Mouse (Mus musculus) midbrain, embryonic 15.5 days (tissue): Measurements from ENCODE around the gene Trim11. TPM values are rescaled to one million over a fixed set of nuclear protein-coding genes. Genes with fewer than 3 reads are reported as not detected.

Experiments used
- ATAC-seq: fragments of 200-750 bp; cut with Nextera tagmentation; replicated peaks from 2 replicates; pipeline ENCODE4 v1.8.0; 2017; ENCODE audit warnings: moderate TSS enrichment
- H3K27ac ChIP-seq: fragments of 300-500 bp; sonication (generic); 2 replicates; pipeline ENCODE4 v1.5.1; 2015; ENCODE audit warnings: mild to moderate bottlenecking, inconsistent platforms
- H3K27me3 ChIP-seq: fragments of 300-500 bp; sonication (generic); replicated peaks from 2 replicates; pipeline ENCODE4 v1.6.1; 2015; ENCODE audit warnings: inconsistent platforms
- H3K36me3 ChIP-seq: fragments of 300-500 bp; sonication (generic); replicated peaks from 2 replicates; pipeline ENCODE4 v1.6.1; 2015; ENCODE audit warnings: inconsistent platforms
- H3K4me1 ChIP-seq: fragments of 300-500 bp; sonication (generic); 2 replicates; pipeline ENCODE4 v1.6.1; 2015; ENCODE audit warnings: inconsistent platforms
- H3K4me2 ChIP-seq: fragments of 300-500 bp; sonication (generic); 2 replicates; pipeline ENCODE4 v1.6.1; 2015; ENCODE audit warnings: inconsistent platforms, mild to moderate bottlenecking, moderate library complexity
- H3K4me3 ChIP-seq: fragments of 300-500 bp; sonication (generic); 2 replicates; pipeline ENCODE4 v1.5.1; 2015; ENCODE audit warnings: mild to moderate bottlenecking, inconsistent platforms
- H3K9ac ChIP-seq: fragments of 300-500 bp; sonication (generic); 2 replicates; pipeline ENCODE4 v1.6.1; 2015; ENCODE audit warnings: mild to moderate bottlenecking, inconsistent platforms
- H3K9me3 ChIP-seq: fragments of 300-500 bp; sonication (generic); 2 replicates; pipeline ENCODE4 v1.6.1; 2016; ENCODE audit warnings: inconsistent platforms
- WGBS: fragments of 180-500 bp; shearing (Covaris S2); methylation state at CpG from one replicate; pipeline ENCODE4 v1.1.7; 2015; ENCODE audit warnings: mixed read lengths; 5-methylcytosine and 5-hydroxymethylcytosine counted together
- polyA plus RNA-seq: library from polyadenylated mRNA; unstranded; fragments of >200 nt; fragmentation: Nextera tagmentation; extraction: Ambion mirVana; gene quantifications from 2 replicates; pipeline ENCODE4 v1.2.1, GENCODE M21; 2015

The Trim11 gene
- polyA plus RNA-seq: 22.1 and 24.1 TPM in 2 replicates

DNA sequence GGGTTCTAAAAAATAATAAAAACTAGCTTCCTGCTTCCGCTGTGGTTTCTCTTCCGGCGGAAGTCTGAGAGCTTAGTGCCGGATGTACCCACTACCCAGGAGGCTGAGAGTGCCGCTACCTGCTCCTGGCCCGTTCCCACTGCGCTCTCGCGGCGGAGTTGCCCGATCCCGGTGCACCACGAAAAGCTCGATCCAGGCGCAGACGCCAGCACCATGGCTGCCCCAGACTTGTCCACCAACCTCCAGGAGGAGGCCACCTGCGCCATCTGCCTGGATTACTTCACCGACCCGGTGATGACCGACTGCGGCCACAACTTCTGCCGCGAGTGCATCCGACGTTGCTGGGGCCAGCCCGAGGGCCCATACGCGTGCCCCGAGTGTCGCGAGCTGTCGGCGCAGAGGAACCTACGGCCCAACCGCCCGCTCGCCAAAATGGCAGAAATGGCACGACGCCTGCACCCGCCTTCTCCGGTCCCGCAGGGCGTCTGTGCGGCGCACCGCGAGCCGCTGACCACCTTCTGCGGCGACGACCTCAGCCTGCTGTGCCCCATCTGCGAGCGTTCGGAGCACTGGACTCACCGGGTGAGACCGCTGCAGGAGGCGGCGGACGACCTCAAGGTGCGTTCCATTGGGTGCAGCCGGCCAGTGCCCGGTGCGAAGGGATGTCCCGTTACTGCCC, at the start of gene Trim11:
Gene Trim11 (plus strand): TSS at position 67 of the 679 bp plus-strand sequence.
- H3K27me3 ChIP-seq: no peaks in the 10 kb centered on the region
- ATAC-seq: peak; percentile 88
- under 1% methylated on average over 64 of the region's 64 CpGs for WGBS

DNA sequence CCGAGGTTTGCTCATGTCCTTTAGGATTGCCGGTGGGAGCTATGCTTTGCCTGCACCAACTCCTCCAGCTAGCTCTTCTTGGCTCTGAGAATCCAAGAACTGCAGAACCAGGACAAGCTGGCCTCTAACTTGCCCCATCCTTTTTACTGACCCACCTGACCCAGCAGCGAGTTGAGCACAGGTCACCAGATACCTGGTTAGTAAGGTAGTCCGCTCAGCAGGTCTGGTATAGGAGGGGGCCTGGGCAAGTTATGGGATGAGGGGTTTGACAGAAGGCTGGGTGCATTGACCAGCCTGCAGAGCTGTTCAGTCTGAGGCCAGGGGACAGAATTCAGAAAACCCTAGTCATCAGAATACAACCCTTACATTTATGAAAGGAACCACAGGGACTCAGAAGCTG, 48.8 kb upstream of the Trim11 start:
- Histone ChIP-seq H3K9ac (no peak overlapping the region), H3K36me3 (peaks cover 32% of the 10 kb centered on the region), H3K9me3 (no peaks in the 10 kb centered on the region), H3K27ac (no peak overlapping the region), H3K27me3 (no peaks in the 10 kb centered on the region), H3K4me3 (no peak overlapping the region), H3K4me2 (no peak overlapping the region), H3K4me1 (peaks cover 4% of the 10 kb centered on the region; the same call in 1 of the 2 replicates)
- WGBS: 69% methylated on average over 4 of the region's 4 CpGs
- no peak for ATAC-seq

More for the DNA sequence above, at the start of gene Trim11:
- Histone ChIP-seq H3K36me3 (peaks cover 10% of the 10 kb centered on the region; the same call in 1 of the 2 replicates), H3K4me3 (peak within 1 kb of the TSS; percentile 93), H3K4me1 (peaks cover 50% of the 10 kb centered on the region), H3K27ac (peak within 1 kb of the TSS; percentile 76), H3K9ac (peak within 1 kb of the TSS; percentile 85), H3K9me3 (no peaks in the 10 kb centered on the region), H3K4me2 (peak within 1 kb of the TSS; percentile 99)

DNA sequence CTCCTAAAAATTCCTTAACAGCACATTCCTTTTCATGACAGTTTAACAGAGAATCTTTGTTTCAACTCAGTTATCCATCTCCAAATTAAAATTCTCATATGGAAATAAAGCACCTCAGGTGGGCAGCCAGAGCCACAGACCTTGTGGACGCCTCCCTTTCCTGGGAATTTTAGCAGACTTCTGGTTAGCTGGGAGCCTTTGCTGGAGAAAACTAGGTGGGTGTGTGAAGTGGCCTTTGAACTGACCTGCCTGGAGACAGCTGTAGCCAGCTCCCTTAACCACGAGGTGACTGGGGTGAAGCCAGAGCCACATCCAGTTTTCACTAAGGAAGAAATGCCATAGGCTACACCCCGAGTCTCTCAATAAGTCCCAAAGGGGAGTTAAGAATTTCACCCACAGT, 48.3 kb upstream of the Trim11 start:
- Histone ChIP-seq H3K4me2 (no peak overlapping the region), H3K4me1 (peaks cover 4% of the 10 kb centered on the region; the same call in 1 of the 2 replicates), H3K9ac (no peak overlapping the region), H3K4me3 (no peak overlapping the region), H3K27ac (no peak overlapping the region), H3K36me3 (peaks cover 36% of the 10 kb centered on the region), H3K9me3 (no peaks in the 10 kb centered on the region), H3K27me3 (no peaks in the 10 kb centered on the region)
- ATAC-seq: no peak
- WGBS: 70% methylated on average over 3 of the region's 3 CpGs

DNA sequence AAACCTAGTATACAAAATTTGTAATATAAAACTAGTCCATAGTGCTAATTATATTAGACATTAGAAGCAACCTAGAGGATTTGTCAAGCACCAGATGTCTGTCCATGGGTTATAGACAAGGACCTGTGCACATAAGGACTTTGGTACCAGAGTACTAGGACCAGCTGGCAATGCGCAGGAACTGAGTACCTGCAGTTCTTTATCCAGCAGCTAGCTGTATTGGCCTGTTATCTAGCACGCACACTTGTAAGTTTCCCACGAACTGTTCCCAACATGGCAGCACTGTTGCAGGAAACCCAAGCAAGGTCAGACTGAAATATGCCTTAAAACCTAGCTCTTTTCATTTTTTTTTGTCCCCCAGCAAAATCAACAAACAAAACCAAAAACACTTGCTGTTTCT, 47.6 kb upstream of the Trim11 start:
- Histone ChIP-seq H3K27ac (no peak overlapping the region), H3K36me3 (peaks cover 36% of the 10 kb centered on the region), H3K4me2 (no peak overlapping the region), H3K4me1 (peaks cover 4% of the 10 kb centered on the region; the same call in 1 of the 2 replicates), H3K9me3 (no peaks in the 10 kb centered on the region), H3K4me3 (no peak overlapping the region), H3K27me3 (no peaks in the 10 kb centered on the region), H3K9ac (no peak overlapping the region)
- 85% methylated on average over 3 of the region's 3 CpGs for WGBS
- ATAC-seq: no peak

GRCm38 (mm10) chr11:58931576-58931975, 46.3 kb upstream of the Trim11 start:
- Histone ChIP-seq H3K4me3 (no peak overlapping the region), H3K4me2 (no peak overlapping the region), H3K27ac (no peak overlapping the region), H3K27me3 (no peaks in the 10 kb centered on the region), H3K9ac (no peak overlapping the region), H3K36me3 (peaks cover 42% of the 10 kb centered on the region), H3K4me1 (peaks cover 14% of the 10 kb centered on the region), H3K9me3 (no peaks in the 10 kb centered on the region)
- ATAC-seq: no peak
- 80% methylated on average over 4 of the region's 4 CpGs for WGBS

GRCm38 (mm10) chr11:58937909-58938308, 40.0 kb upstream of the Trim11 start:
- under 1% methylated on average over 13 of the region's 13 CpGs for WGBS
- H3K4me2 ChIP-seq: peak overlapping the region; percentile 91
- H3K27me3 ChIP-seq: no peaks in the 10 kb centered on the region
- H3K4me3 ChIP-seq: peak overlapping the region; percentile 71
- H3K9ac ChIP-seq: peak overlapping the region; percentile 98
- H3K9me3 ChIP-seq: no peaks in the 10 kb centered on the region
- 0 out of 2 replicates have a peak, but pooled peaks have one; percentile 1 for ATAC-seq
- peaks cover 22% of the 10 kb centered on the region for H3K36me3 ChIP-seq
- peaks cover 33% of the 10 kb centered on the region for H3K4me1 ChIP-seq
- peak overlapping the region; percentile 96 for H3K27ac ChIP-seq

DNA sequence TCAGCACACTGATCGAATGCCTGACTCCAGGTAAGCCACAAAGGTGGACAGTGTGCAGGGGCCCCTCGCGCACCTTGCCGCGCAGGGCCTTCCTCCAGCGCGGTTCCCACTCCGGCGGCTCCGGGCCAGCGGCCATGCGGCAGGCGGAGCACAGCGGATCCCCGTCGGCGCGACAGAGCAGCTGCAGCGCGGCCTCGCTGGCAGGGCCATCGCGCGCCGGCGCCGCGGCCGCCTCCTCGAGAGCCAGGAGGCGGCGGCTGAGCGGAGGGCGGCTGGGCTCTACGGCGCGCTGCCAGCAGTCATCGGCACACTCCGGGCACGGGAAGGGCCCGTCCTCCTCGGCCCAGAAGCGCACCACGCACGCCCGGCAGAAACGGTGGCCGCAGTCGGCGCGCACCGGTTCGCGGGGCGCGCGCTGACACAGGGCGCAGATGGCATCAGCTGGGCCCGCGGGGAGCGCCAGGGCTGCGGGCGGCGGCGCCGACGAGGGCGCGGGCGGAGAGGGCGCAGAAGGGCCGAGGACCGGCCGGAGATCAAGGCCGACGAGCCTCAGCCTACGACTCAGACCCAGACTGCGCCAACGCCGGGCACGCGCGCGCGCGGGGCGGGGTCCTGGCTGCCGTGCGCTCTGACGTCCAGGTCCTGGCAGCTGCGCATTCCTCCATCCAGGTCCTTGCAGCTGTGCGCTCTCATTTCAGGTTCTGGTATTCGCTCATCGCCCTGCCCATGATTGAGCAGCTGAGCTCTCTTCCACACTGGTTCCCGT, 39.4 kb upstream of the Trim11 start, which contains the start of gene Rnf187:
Gene Rnf187 (minus strand): TSS at position 595 of the 766 bp plus-strand sequence.
- ATAC-seq: peak; percentile 96
- Histone ChIP-seq H3K9ac (peak within 1 kb of the TSS; percentile 98), H3K9me3 (no peaks in the 10 kb centered on the region), H3K4me1 (peaks cover 33% of the 10 kb centered on the region), H3K4me2 (peak within 1 kb of the TSS; percentile 91), H3K27me3 (no peaks in the 10 kb centered on the region), H3K27ac (peak within 1 kb of the TSS; percentile 96), H3K36me3 (peaks cover 17% of the 10 kb centered on the region), H3K4me3 (peak within 1 kb of the TSS; percentile 71)
- 0% methylated on average over 91 of the region's 95 CpGs for WGBS

GRCm38 (mm10) chr11:58939088-58939439, 38.8 kb upstream of the Trim11 start:
- peaks cover 33% of the 10 kb centered on the region for H3K4me1 ChIP-seq
- H3K27me3 ChIP-seq: no peaks in the 10 kb centered on the region
- H3K9me3 ChIP-seq: no peaks in the 10 kb centered on the region
- peak overlapping the region; percentile 98 for H3K9ac ChIP-seq
- peaks cover 11% of the 10 kb centered on the region for H3K36me3 ChIP-seq
- peak overlapping the region; percentile 71 for H3K4me3 ChIP-seq
- 14% methylated on average over 6 of the region's 6 CpGs for WGBS
- H3K27ac ChIP-seq: peak overlapping the region; percentile 96
- ATAC-seq: no peak
- H3K4me2 ChIP-seq: peak overlapping the region; percentile 91

- no peak overlapping the region for H3K4me2 ChIP-seq
- peaks cover 15% of the 10 kb centered on the region for H3K4me1 ChIP-seq
- WGBS: 75% methylated on average over 5 of the region's 5 CpGs
- H3K27ac ChIP-seq: no peak overlapping the region
- no peak for ATAC-seq
- no peak overlapping the region for H3K4me3 ChIP-seq
- H3K27me3 ChIP-seq: no peaks in the 10 kb centered on the region
- H3K36me3 ChIP-seq: no peaks in the 10 kb centered on the region
- no peaks in the 10 kb centered on the region for H3K9me3 ChIP-seq
- no peak overlapping the region for H3K9ac ChIP-seq
These were observed 33.8 kb upstream of the Trim11 start for GRCm38 (mm10) chr11:58944136-58944535.

DNA sequence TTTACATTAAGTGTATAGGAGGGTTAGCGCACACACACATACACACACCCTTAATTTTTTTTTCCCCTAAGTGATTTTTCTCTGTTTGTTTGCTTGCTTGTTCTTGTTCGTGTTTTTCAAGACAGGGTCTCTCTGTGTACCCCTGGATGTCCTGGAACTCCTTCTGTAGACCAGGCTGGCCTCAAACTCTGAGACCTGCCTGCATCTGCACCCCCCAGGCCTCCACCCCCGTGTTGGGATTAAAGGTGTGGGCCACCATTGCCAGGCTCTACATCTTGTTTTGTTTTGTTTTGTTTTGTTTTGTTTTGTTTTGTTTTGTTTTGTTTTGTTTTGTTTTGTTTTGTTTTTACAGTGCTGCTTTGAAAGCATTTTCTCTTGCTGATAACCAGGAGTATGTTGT, 30.6 kb upstream of the Trim11 start:
- H3K27ac ChIP-seq: peak overlapping the region; percentile 97
- H3K9ac ChIP-seq: peak overlapping the region; percentile 54
- peaks cover 27% of the 10 kb centered on the region for H3K4me1 ChIP-seq
- H3K36me3 ChIP-seq: no peaks in the 10 kb centered on the region
- peak overlapping the region; percentile 69 for H3K4me3 ChIP-seq
- no peak for ATAC-seq
- H3K4me2 ChIP-seq: peak overlapping the region; percentile 63
- H3K9me3 ChIP-seq: no peaks in the 10 kb centered on the region
- no peaks in the 10 kb centered on the region for H3K27me3 ChIP-seq
- WGBS: 79% methylated on average over 3 of the region's 3 CpGs

DNA sequence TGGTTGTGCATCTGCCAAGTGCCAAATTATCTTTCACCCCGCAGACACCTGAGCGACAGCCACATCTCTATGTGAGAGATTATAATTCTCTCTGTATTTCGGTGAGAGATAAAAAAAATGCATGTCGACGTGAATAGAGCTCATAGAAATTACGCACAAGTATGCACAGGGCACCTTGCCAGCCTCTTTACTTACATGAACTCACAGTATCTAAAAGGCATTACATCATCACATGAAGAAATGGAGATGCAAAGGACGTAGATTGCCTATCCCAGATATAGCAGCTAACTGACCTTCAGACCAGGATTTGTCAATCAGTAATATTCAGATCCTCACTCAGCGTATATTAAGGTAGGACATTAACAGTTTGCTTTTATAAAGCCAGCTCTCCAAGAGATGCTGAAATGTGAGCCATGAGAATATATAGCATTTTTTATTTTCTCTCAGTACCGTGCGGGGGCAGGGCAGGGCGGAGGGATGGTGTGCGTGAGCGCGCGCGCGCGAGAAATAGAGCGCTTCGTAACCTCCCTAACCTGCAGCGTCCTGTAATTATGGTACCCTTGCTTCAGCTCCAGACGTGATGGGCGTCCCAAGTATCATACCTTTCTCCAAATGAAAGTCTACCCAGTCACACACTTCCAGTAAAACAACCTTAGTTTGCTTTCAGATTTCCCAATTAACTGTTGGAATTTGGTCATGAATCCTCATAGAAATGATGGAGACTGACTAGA, 29.9 kb upstream of the Trim11 start:
- Histone ChIP-seq H3K4me3 (peak overlapping the region; percentile 69), H3K9ac (peak overlapping the region; percentile 54), H3K4me1 (peaks cover 30% of the 10 kb centered on the region), H3K27ac (peak overlapping the region; percentile 97), H3K4me2 (peak overlapping the region; percentile 63), H3K27me3 (no peaks in the 10 kb centered on the region), H3K36me3 (no peaks in the 10 kb centered on the region), H3K9me3 (no peaks in the 10 kb centered on the region)
- ATAC-seq: peak; percentile 83
- WGBS: 7% methylated on average over 23 of the region's 23 CpGs
